Mouse (Mus musculus): Measurements from ENCODE around the gene Eme2.

Gene Eme2

GRCm38 (mm10) chr17:24896993-24897269 is 2.0 kb upstream of the Eme2 start:
- DNase-seq (ENCODE audit: extremely low read depth, low read depth, low spot score), result no peak

DNA sequence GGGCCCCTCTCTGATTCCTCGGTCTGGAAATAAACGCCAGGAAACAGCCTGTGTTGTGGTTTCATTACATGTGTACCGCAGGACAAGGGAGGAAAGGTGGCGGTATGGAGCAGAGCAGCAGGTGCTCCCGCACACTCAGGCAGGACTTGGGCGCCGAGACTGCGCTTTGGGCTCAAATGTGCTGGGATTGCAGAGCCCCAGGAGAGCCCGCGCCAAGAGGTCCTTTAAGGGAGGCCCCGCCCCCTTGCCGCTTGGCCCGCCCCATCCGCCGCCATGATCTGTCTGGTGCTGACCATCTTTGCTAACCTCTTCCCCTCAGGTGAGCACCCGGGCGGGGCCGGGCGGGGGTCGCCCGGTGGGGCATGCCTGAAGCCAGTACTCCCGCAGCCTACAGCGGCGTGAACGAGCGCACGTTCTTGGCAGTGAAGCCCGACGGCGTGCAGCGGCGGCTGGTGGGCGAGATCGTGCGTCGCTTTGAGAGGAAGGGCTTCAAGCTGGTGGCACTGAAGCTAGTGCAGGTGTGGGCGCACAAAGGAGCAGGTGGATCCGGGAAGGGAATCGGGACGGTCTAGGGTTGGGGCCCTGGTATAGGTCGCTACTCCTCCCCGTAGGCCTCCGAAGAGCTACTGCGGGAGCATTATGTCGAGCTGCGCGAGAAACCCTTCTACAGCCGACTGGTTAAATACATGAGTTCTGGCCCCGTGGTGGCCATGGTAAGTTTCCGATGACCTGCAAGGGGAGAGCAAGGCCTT is 1.5 kb upstream of the Eme2 start, which contains the start of gene Nme3:
Gene Nme3 (plus strand): TSS at position 260 of the 752 bp plus-strand sequence.
- no peak for DNase-seq (ENCODE audit: extremely low read depth, low read depth, low spot score)

- DNase-seq (ENCODE audit: extremely low read depth, low read depth, low spot score), result no peak
These were observed 819 bp upstream of the Eme2 start for GRCm38 (mm10) chr17:24895571-24896240.

DNA sequence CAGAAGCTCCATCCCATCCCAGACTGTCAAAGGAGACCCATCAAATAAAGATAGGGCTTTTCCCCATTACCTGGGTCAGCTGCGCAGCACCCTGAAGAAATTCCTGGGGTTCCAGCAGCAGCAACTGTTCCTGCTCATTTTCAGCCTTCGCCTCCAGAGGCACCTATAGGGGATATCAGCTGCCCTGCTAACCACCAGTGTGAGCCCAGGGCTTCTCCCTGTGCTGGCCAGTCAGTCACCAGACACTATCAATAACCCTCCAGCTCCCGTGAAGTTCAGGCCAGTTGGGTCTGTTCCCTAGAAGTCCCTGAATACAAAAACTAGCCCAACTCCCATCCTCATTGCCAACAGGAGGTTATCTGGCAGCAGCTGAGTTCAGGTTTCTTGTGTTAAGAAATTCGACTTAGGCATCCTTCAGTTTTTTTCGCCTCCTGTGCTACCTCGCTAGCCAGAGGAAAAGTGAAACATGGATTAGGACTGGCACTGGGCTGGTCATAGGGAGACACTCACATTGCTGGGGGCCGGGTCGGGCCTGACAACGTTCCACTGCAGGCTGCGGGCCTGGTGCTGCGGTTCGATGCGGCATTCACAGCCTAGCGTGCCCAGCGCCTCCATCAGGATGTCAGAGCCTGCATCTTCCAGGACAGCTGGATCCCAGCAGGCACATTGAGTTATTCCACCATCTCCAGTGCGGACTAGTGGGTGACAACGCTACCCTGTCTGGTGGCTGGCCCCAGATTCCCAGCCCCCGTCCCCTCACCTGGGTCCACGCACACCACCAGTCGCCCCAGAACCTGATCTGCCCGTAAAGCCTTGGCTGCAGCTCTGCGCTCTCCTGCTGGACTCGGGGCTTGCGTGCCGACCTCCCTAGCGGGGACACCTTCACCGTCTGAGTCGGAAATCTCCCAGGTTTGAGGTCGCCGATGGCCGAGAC is 559 bp downstream of the Eme2 start:
- no peak for DNase-seq (ENCODE audit: extremely low read depth, low read depth, low spot score)

DNA sequence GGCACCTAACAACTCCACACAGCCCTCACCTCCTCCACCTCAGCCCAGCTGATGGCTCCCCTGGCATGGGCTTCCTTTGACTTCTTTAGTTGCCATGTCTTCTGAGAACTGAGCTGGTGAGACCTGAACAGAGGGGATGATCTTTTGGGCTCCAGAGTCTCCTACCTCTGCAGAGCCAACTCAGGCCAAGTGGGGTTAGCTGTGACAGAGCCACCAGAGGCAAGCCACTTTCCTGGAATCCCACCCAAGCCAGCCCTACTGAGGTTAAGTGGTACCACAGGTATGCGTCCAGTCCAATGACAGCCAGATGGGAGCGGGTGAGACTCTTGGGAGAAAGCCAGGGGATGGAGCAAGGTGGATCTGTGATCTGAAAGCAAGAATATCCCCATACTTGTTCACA is 1.6 kb downstream of the Eme2 start:
- no peak for DNase-seq (ENCODE audit: extremely low read depth, low read depth, low spot score)

DNA sequence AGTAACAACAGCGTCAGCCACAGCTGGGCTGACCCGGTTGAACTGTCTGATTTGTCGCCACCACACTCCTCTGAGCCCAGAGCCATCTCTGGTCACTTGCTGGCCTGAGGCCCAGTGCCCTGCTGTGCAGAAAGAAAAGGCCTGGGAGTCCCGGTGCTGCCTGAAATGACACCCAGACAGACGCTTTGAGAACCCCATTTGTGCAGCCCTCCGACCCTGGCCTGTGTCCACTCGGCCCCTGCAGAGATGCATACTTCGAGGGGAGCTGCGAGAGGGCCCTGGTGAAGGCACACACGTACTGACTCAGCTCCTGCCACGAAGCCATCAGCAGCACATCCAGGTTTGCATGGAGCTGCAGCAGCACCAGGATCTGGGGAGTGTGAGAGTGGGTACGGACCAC is 2.1 kb downstream of the Eme2 start:
- DNase-seq (ENCODE audit: extremely low read depth, low read depth, low spot score), result no peak

DNA sequence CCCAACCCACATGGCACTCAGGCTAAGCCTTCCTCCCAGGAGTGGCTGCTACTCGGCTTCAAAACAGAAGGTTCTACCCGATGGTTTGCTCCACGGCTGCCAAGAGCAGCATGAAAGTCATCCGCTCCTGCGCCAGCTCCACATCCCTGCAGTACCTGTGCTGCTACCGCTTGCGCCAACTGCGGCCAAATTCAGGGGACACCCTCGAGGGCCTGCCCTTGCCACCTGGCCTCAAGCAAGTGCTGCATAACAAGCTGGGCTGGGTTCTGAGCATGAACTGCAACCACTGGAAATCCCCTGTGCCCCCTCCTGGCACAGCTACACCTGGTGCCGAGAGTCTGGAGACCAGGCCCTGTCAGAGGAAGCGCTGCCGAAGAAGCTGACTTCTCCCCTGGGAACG is 3.6 kb downstream of the Eme2 start:
- DNase-seq (ENCODE audit: extremely low read depth, low read depth, low spot score), result no peak

DNA sequence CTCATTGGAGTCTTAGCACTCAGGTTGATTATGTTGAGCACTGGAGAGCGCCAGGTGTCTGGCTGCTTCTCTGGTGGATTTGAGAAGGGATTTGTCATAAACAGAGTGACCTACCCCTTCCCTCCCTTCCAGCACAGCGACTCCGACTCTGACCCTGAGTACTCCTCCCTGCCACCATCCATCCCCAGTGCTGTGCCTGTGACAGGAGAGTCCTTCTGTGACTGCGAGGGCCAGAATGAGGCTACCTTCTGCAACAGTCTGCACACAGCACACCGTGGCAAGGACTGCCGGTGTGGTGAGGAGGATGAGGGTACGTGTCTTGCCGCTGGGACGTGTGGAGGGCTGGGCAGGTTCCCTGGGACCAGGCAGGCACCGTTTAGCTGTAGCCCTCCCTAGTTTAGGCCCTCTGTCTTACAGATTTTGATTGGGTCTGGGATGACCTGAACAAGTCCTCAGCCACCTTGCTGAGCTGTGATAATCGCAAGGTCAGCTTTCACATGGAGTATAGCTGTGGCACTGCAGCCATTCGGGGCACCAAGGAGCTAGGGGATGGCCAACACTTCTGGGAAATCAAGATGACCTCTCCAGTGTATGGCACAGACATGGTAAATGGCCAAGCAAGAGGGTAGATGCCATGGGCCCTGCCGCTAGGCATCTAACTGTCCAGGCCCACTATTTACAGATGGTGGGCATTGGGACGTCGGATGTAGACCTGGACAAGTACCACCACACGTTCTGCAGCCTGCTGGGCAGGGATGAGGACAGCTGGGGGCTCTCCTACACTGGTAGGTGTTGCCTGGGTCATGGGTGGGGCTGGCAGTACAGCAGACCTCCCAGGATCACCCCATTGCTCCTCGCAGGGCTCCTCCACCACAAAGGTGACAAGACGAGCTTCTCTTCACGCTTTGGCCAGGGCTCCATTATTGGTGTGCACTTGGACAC is 4.5 kb downstream of the Eme2 start:
- no peak for DNase-seq (ENCODE audit: extremely low read depth, low read depth, low spot score)

- no peak for DNase-seq (ENCODE audit: extremely low read depth, low read depth, low spot score)
These were observed 6.0 kb downstream of the Eme2 start for GRCm38 (mm10) chr17:24888862-24889261.

- peak; percentile 78 for DNase-seq (ENCODE audit: extremely low read depth, low read depth, low spot score)
These were observed 7.4 kb downstream of the Eme2 start for GRCm38 (mm10) chr17:24887291-24888080.

- no peak for DNase-seq (ENCODE audit: extremely low read depth, low read depth, low spot score)
These were observed 8.0 kb downstream of the Eme2 start for GRCm38 (mm10) chr17:24886932-24887271.

GRCm38 (mm10) chr17:24886134-24886931 is 8.6 kb downstream of the Eme2 start, which contains the start of the genes Nubp2 and Spsb3:
Nubp2 (minus strand) TSS chr17:24886349.
Spsb3 (plus strand) TSS chr17:24886643.
- DNase-seq (ENCODE audit: extremely low read depth, low read depth, low spot score), result peak; percentile 99

DNA sequence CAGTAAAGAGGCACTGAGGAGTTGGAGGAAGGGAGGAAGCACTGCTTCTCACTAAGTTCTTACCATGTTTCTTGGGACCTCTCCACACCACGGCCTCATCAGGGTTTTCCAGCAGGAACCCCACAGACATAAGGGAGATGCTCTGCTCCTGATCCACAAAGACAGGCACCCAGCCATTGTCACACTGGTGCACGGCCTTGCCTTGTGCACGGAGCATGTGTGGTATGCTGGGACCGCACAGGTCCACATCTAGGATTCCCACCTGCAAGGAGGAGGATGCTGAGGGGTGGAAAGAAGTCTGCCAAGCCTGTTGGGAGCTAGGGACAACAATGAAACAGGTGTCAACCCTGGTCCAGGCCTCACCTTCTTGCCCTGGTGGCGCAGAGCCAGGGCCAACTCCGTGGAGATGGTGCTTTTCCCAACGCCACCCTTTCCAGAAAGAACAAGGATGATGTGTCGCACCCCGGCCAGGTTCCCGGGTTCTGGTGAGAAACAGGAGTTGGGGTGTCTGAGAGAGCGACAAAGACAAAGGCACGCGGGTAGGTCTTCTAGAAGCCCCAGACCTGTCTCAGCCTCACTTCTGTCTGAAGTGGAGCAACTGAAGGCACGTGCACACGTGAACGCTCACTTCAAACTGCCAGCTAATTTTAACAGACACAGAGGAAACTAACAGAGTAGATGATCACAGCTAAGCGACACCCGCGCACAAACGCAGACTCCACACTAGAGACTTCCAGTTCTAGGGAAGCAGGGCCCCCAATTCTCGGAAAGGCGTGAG is 9.3 kb downstream of the Eme2 start:
- no peak for DNase-seq (ENCODE audit: extremely low read depth, low read depth, low spot score)

DNA sequence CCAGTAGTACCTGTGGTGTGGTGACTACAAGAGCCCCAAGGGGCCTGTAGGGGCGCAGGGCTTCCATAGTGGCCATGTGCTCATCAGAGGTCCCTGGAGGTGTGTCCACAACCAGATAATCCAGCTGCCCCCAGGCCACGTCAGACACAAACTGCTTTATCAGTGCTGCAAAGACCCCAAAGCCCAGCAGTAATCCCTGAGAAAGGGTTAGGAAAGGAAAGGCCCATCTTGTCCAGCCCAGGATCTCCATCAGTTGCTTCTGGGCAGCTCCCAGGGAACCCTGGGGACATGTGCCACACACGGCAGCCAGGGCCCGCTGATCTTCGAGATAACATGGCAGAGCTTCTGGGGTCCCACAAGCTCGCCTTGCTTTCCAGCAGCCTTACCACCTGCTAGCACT is 10.5 kb downstream of the Eme2 start:
- DNase-seq (ENCODE audit: extremely low read depth, low read depth, low spot score), result no peak

DNA sequence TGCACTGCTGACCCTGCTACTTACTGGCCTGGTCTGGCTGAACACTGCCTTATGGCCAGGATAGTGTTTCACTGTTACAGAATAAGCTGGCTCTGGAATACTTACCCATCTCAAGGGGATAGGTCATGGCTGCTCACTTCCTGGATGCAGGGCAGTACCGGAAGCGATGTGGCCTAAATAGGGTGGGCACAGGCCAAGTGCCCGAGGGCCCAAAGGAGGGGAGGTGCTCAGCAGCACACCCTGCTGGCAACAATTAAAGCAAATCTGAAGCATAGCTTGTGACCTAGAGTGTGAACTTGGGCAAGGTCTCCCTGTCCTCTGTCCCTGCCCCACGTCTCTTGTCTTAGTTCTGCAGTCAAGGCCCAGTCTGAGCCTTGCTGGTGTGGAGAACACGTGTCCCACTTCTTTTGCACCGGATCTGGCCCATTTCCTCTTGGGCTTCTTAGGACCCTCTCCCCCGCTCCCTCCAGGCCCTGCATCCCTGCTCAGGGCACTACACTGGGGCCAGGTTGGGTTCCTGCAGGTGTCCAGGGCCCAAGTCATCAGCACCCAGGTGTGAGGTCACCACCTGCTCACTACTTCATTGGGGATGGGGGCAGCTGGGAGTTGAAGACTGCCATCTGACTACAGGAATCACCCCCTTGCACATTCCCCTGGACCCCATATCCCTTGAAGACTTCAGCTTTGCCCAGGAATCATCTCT is 13.0 kb downstream of the Eme2 start:
- no peak for DNase-seq (ENCODE audit: extremely low read depth, low read depth, low spot score)

DNA sequence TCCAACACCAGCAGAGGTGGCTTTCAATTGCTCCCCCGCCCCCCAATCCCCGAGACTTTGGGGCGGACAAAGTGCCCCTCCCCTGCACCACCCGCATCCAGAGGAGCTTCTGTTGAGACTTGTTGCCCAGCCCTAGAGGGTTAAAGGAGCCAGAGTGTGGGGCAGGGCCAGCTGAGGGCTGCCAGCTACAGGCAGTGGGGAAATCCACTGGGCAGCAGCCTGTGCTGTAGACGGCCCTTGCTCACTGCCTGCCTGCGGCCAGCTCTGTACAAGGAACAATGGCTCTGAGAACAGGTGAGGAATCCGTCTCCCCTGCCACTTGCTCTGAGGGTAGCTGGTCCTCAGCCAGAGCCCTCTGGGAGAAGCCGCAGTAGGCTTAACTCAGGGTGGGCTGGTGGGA is 16.4 kb downstream of the Eme2 start:
- DNase-seq (ENCODE audit: extremely low read depth, low read depth, low spot score), result peak; percentile 51

DNA sequence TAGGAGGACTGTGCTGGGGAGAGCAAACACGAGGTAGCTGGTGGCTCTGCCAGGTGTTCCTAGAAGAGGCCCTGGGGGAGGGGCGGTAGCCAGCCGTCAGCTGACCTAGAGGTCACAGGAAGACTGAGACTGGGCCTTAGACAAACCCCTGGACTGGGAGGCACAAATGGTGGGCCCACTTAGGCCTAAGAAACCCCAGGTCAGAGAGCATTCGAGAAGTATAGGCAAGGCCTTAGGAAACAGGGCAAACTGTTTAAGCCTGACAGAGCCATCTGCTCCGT is 16.8 kb downstream of the Eme2 start:
- DNase-seq (ENCODE audit: extremely low read depth, low read depth, low spot score), result no peak
